Mouse (Mus musculus): Measurements from ENCODE around the gene Ctcfl. TPM values are rescaled to one million over a fixed set of nuclear protein-coding genes. Genes with fewer than 3 reads are reported as not detected.

Ctcfl gene
- polyA plus RNA-seq, 1 experiment, result not detected

DNA sequence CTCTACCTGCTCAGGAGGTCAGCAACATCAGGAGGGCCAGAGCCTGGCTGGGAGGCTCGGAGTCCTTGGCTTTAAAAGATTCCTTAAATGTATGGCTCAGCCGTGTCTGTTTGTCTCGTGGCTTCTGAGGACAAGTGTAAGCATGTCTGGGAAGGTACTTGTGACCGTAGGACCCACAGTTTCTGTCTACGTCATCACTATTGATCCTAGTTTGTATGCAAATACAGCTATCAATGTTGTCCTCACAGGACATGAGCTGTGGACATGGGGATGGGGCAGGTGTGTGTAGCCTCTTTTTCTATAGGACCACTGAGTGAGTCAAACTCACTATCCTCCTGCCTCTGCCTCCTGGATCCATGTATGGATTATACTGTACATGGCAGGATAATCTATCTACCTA lies 28.7 kb upstream of the Ctcfl start:
- no peak overlapping the region for H3K4me3 ChIP-seq (ENCODE audit: low read depth, low read length)
- no peak for TF ChIP-seq EP300 (IDR thresholded peaks at IDR 0.05; ENCODE audit: insufficient read depth, low read depth, low read length)
- no peak for TF ChIP-seq CTCF (IDR thresholded peaks at IDR 0.05; ENCODE audit: low read depth, low read length)
- TF ChIP-seq POLR2A (IDR thresholded peaks at IDR 0.05; ENCODE audit: insufficient read depth, low read length), result no peak
- no peak overlapping the region for H3K27ac ChIP-seq (ENCODE audit: insufficient read depth, low read length)
- H3K36me3 ChIP-seq (ENCODE audit: control insufficient read depth, insufficient read depth, low read length, poor library complexity, severe bottlenecking), result no peaks in the 10 kb centered on the region
- H3K4me1 ChIP-seq (ENCODE audit: control insufficient read depth, insufficient read depth, low read length), result no peaks in the 10 kb centered on the region
- H3K9ac ChIP-seq (ENCODE audit: low read depth, poor library complexity, severe bottlenecking), result no peak overlapping the region
- H3K27me3 ChIP-seq (ENCODE audit: control insufficient read depth, insufficient read depth, low read length, poor library complexity, severe bottlenecking), result no peaks in the 10 kb centered on the region
- H3K9me3 ChIP-seq (replicated peaks; ENCODE audit: control insufficient read depth, insufficient read depth, low read length, poor library complexity, severe bottlenecking), result no peaks in the 10 kb centered on the region

- Histone ChIP-seq H3K27ac (ENCODE audit: insufficient read depth, low read length) (no peak overlapping the region), H3K9me3 (replicated peaks; ENCODE audit: control insufficient read depth, insufficient read depth, low read length, poor library complexity, severe bottlenecking) (no peaks in the 10 kb centered on the region), H3K36me3 (ENCODE audit: control insufficient read depth, insufficient read depth, low read length, poor library complexity, severe bottlenecking) (no peaks in the 10 kb centered on the region), H3K4me3 (ENCODE audit: low read depth, low read length) (no peak overlapping the region), H3K4me1 (ENCODE audit: control insufficient read depth, insufficient read depth, low read length) (no peaks in the 10 kb centered on the region), H3K27me3 (ENCODE audit: control insufficient read depth, insufficient read depth, low read length, poor library complexity, severe bottlenecking) (no peaks in the 10 kb centered on the region), H3K9ac (ENCODE audit: low read depth, poor library complexity, severe bottlenecking) (no peak overlapping the region)
- TF ChIP-seq POLR2A (IDR thresholded peaks at IDR 0.05; ENCODE audit: insufficient read depth, low read length) (no peak), CTCF (IDR thresholded peaks at IDR 0.05; ENCODE audit: low read depth, low read length) (no peak), EP300 (IDR thresholded peaks at IDR 0.05; ENCODE audit: insufficient read depth, low read depth, low read length) (no peak)
Measured at GRCm38 (mm10) chr2:173146728-173147127, 27.4 kb upstream of the Ctcfl start.

- Histone ChIP-seq H3K27ac (ENCODE audit: insufficient read depth, low read length) (no peak overlapping the region), H3K9ac (ENCODE audit: low read depth, poor library complexity, severe bottlenecking) (no peak overlapping the region)
Measured at GRCm38 (mm10) chr2:173145808-173146207, 26.5 kb upstream of the Ctcfl start.

GRCm38 (mm10) chr2:173143611-173144010 lies 24.3 kb upstream of the Ctcfl start:
- no peak overlapping the region for H3K27ac ChIP-seq (ENCODE audit: insufficient read depth, low read length)
- no peaks in the 10 kb centered on the region for H3K36me3 ChIP-seq (ENCODE audit: control insufficient read depth, insufficient read depth, low read length, poor library complexity, severe bottlenecking)
- H3K9me3 ChIP-seq (replicated peaks; ENCODE audit: control insufficient read depth, insufficient read depth, low read length, poor library complexity, severe bottlenecking), result no peaks in the 10 kb centered on the region
- no peak overlapping the region for H3K4me3 ChIP-seq (ENCODE audit: low read depth, low read length)
- TF ChIP-seq CTCF (IDR thresholded peaks at IDR 0.05; ENCODE audit: low read depth, low read length) (no peak), POLR2A (IDR thresholded peaks at IDR 0.05; ENCODE audit: insufficient read depth, low read length) (no peak), EP300 (IDR thresholded peaks at IDR 0.05; ENCODE audit: insufficient read depth, low read depth, low read length) (no peak)
- H3K4me1 ChIP-seq (ENCODE audit: control insufficient read depth, insufficient read depth, low read length), result no peaks in the 10 kb centered on the region
- H3K27me3 ChIP-seq (ENCODE audit: control insufficient read depth, insufficient read depth, low read length, poor library complexity, severe bottlenecking), result no peaks in the 10 kb centered on the region
- H3K9ac ChIP-seq (ENCODE audit: low read depth, poor library complexity, severe bottlenecking), result no peak overlapping the region

More at GRCm38 (mm10) chr2:173145808-173146207, 26.5 kb upstream of the Ctcfl start:
- TF ChIP-seq POLR2A (IDR thresholded peaks at IDR 0.05; ENCODE audit: insufficient read depth, low read length) (no peak), CTCF (IDR thresholded peaks at IDR 0.05; ENCODE audit: low read depth, low read length) (no peak), EP300 (IDR thresholded peaks at IDR 0.05; ENCODE audit: insufficient read depth, low read depth, low read length) (no peak)
- Histone ChIP-seq H3K4me1 (ENCODE audit: control insufficient read depth, insufficient read depth, low read length) (no peaks in the 10 kb centered on the region), H3K27me3 (ENCODE audit: control insufficient read depth, insufficient read depth, low read length, poor library complexity, severe bottlenecking) (no peaks in the 10 kb centered on the region), H3K4me3 (ENCODE audit: low read depth, low read length) (no peak overlapping the region), H3K9me3 (replicated peaks; ENCODE audit: control insufficient read depth, insufficient read depth, low read length, poor library complexity, severe bottlenecking) (no peaks in the 10 kb centered on the region), H3K36me3 (ENCODE audit: control insufficient read depth, insufficient read depth, low read length, poor library complexity, severe bottlenecking) (no peaks in the 10 kb centered on the region)

GRCm38 (mm10) chr2:173138323-173139239 lies 19.3 kb upstream of the Ctcfl start:
- Histone ChIP-seq H3K27me3 (ENCODE audit: control insufficient read depth, insufficient read depth, low read length, poor library complexity, severe bottlenecking) (no peaks in the 10 kb centered on the region), H3K36me3 (ENCODE audit: control insufficient read depth, insufficient read depth, low read length, poor library complexity, severe bottlenecking) (no peaks in the 10 kb centered on the region), H3K4me3 (ENCODE audit: low read depth, low read length) (no peak overlapping the region), H3K9ac (ENCODE audit: low read depth, poor library complexity, severe bottlenecking) (no peak overlapping the region), H3K9me3 (replicated peaks; ENCODE audit: control insufficient read depth, insufficient read depth, low read length, poor library complexity, severe bottlenecking) (0 out of 2 replicates have a peak, but pooled peaks cover 2% of the 10 kb centered on the region), H3K27ac (ENCODE audit: insufficient read depth, low read length) (no peak overlapping the region), H3K4me1 (ENCODE audit: control insufficient read depth, insufficient read depth, low read length) (no peaks in the 10 kb centered on the region)
- TF ChIP-seq CTCF (IDR thresholded peaks at IDR 0.05; ENCODE audit: low read depth, low read length), result no peak
- TF ChIP-seq EP300 (IDR thresholded peaks at IDR 0.05; ENCODE audit: insufficient read depth, low read depth, low read length), result no peak
- no peak for TF ChIP-seq POLR2A (IDR thresholded peaks at IDR 0.05; ENCODE audit: insufficient read depth, low read length)

GRCm38 (mm10) chr2:173134695-173135094 lies 15.4 kb upstream of the Ctcfl start:
- no peaks in the 10 kb centered on the region for H3K27me3 ChIP-seq (ENCODE audit: control insufficient read depth, insufficient read depth, low read length, poor library complexity, severe bottlenecking)
- 0 out of 2 replicates have a peak, but pooled peaks cover 2% of the 10 kb centered on the region for H3K9me3 ChIP-seq (replicated peaks; ENCODE audit: control insufficient read depth, insufficient read depth, low read length, poor library complexity, severe bottlenecking)
- H3K36me3 ChIP-seq (ENCODE audit: control insufficient read depth, insufficient read depth, low read length, poor library complexity, severe bottlenecking), result no peaks in the 10 kb centered on the region
- no peaks in the 10 kb centered on the region for H3K4me1 ChIP-seq (ENCODE audit: control insufficient read depth, insufficient read depth, low read length)
- H3K4me3 ChIP-seq (ENCODE audit: low read depth, low read length), result no peak overlapping the region
- H3K9ac ChIP-seq (ENCODE audit: low read depth, poor library complexity, severe bottlenecking), result no peak overlapping the region
- no peak overlapping the region for H3K27ac ChIP-seq (ENCODE audit: insufficient read depth, low read length)
- TF ChIP-seq CTCF (IDR thresholded peaks at IDR 0.05; ENCODE audit: low read depth, low read length) (no peak), EP300 (IDR thresholded peaks at IDR 0.05; ENCODE audit: insufficient read depth, low read depth, low read length) (no peak), POLR2A (IDR thresholded peaks at IDR 0.05; ENCODE audit: insufficient read depth, low read length) (no peak)

Data from ES-Bruce4 (cell line).